In genomic region chr6:30479418-30479817, GRCm38 (mm10) we compare ENCODE assay signal across 32 mouse cellular contexts. TPM values are rescaled to one million over a fixed set of nuclear protein-coding genes. Genes with fewer than 3 reads are reported as not detected.
DNase-seq lines count a peak whose midpoint lies in the region; ATAC-seq and TF ChIP-seq lines count a peak whose summit lies in the region.
"Had no signal": no experiment of that assay in that cellular context is flagged by ENCODE, and none has a peak within 500 bp of the region (broad histone marks: within the 10 kb centered on the region; RNA-seq: fewer than 3 reads in every experiment).

No protein-coding gene starts in this region.

- TF ChIP-seq CTCF in heart, adult 2 months (IDR thresholded peaks at IDR 0.05), result no peak

- no peaks in the 10 kb centered on the region for H3K9me3 ChIP-seq in heart, embryonic 12.5 days (replicated peaks)
- H3K9me3 ChIP-seq: embryonic facial prominence, embryonic 15.5 days; G1E; heart, embryonic 15.5 days; hindbrain, embryonic 10.5 days; hindbrain, embryonic 13.5 days; intestine, embryonic 15.5 days had no signal

- intact Hi-C loops in heart, adult 2 months (cut with DNase I), result no loop called here

- no peak overlapping the region for H3K9ac ChIP-seq in heart, embryonic 12.5 days
- no peak overlapping the region for H3K9ac ChIP-seq in heart, adult 2 months (ENCODE audit: low read depth, low read length)
- H3K9ac ChIP-seq: embryonic facial prominence, embryonic 15.5 days; forebrain, postnatal 0 days; heart, embryonic 15.5 days; hindbrain, embryonic 13.5 days; intestine, embryonic 15.5 days had no signal

- no peak for TF ChIP-seq EP300 in heart, adult 2 months (IDR thresholded peaks at IDR 0.05; ENCODE audit: insufficient read depth, low read depth, low read length)

- no peaks in the 10 kb centered on the region for H3K27me3 ChIP-seq in heart, embryonic 12.5 days (replicated peaks)
- no peaks in the 10 kb centered on the region for H3K27me3 ChIP-seq in heart, adult 2 months (ENCODE audit: control insufficient read depth, insufficient read depth, low read length)
- H3K27me3 ChIP-seq: CH12.LX; embryonic facial prominence, embryonic 15.5 days; heart, embryonic 15.5 days; hindbrain, embryonic 13.5 days; intestine, embryonic 15.5 days; Patski had no signal

- H3K4me3 ChIP-seq in heart, embryonic 12.5 days, result no peak overlapping the region
- no peak overlapping the region for H3K4me3 ChIP-seq in heart, adult 2 months
- H3K4me3 ChIP-seq: embryonic facial prominence, embryonic 15.5 days; gastrocnemius, adult 2 months; heart, embryonic 15.5 days; hindbrain, embryonic 10.5 days; hindbrain, embryonic 13.5 days; intestine, embryonic 15.5 days had no signal

- WGBS in heart, embryonic 12.5 days, result 78% methylated on average over 3 of the region's 3 CpGs
- 79% methylated on average over 3 of the region's 3 CpGs for WGBS in heart, adult 2 months

- peak; percentile 45 for DNase-seq in cerebellum, adult 11-12 months
- no peak for DNase-seq in cerebellum, postnatal 25 days
- DNase-seq in cerebellum, postnatal 10 days, result peak; percentile 46 to 54
- no peak for DNase-seq in cerebellum, adult 11 months
- no peak for DNase-seq in heart, adult 2 months
- DNase-seq in cerebellum, postnatal 14 days, result peak; percentile 41 to 45
- DNase-seq: adrenal gland, postnatal 10 days; adrenal gland, postnatal 36 days; B cell, adult 2 months; embryo, embryonic 11 days; forebrain, postnatal 0 days; gastrocnemius, adult 2 months; gastrocnemius, postnatal 14 days; heart, adult 18-20 months; heart, postnatal 10 days; heart, postnatal 36 days; kidney, adult 11 months; kidney, adult 8-10 months had no signal

- peaks cover 65% of the 10 kb centered on the region for H3K36me3 ChIP-seq in heart, embryonic 12.5 days
- H3K36me3 ChIP-seq in heart, adult 2 months (ENCODE audit: control insufficient read depth, insufficient read depth, low read length), result no peaks in the 10 kb centered on the region

- H3K27ac ChIP-seq in heart, embryonic 12.5 days (ENCODE audit: poor library complexity, severe bottlenecking), result peak overlapping the region; percentile 19; the same call in 1 of the 2 replicates
- H3K27ac ChIP-seq in heart, adult 2 months, result no peak overlapping the region
- H3K27ac ChIP-seq: embryonic facial prominence, embryonic 15.5 days; gastrocnemius, adult 2 months; heart, embryonic 15.5 days; hindbrain, embryonic 10.5 days; hindbrain, embryonic 13.5 days; intestine, embryonic 15.5 days had no signal

- H3K4me1 ChIP-seq in heart, embryonic 12.5 days (replicated peaks), result no peaks in the 10 kb centered on the region; the same call in 1 of the 2 replicates
- no peaks in the 10 kb centered on the region for H3K4me1 ChIP-seq in heart, adult 2 months (ENCODE audit: control insufficient read depth, insufficient read depth, low read length)
- H3K4me1 ChIP-seq: embryonic facial prominence, embryonic 15.5 days; heart, embryonic 15.5 days; hindbrain, embryonic 10.5 days had no signal

- no peak overlapping the region for H3K4me2 ChIP-seq in heart, embryonic 12.5 days
- H3K4me2 ChIP-seq: embryonic facial prominence, embryonic 15.5 days; heart, embryonic 11.5 days; heart, embryonic 15.5 days; hindbrain, embryonic 13.5 days; intestine, embryonic 15.5 days had no signal

- no peak for ATAC-seq in heart, embryonic 12.5 days (ENCODE audit: insufficient number of reproducible peaks, low FRiP score)
- ATAC-seq: forebrain, embryonic 14.5 days; forebrain, postnatal 0 days; hindbrain, embryonic 16.5 days; intestine, embryonic 15.5 days; Patski had no signal

- no peaks in the 10 kb centered on the region for H3K79me2 ChIP-seq in heart, adult 2 months (replicated peaks; ENCODE audit: control insufficient read depth, insufficient read depth, low read length)

- TF ChIP-seq POLR2A in heart, adult 2 months (IDR thresholded peaks at IDR 0.05; ENCODE audit: insufficient read depth, low read depth, low read length), result no peak

RNA-seq across cellular contexts. Expression of gene Tmem209, which starts 30.2 kb away (rescaled TPM):
- polyA plus RNA-seq in heart, embryonic 12.5 days (2016; fragmentation: Nextera tagmentation; extraction: Ambion mirVana), result 27.5 and 31.1 TPM in 2 replicates
- 1 to 10 TPM; 6.3 to 7.5 TPM for total RNA-seq in heart, adult 2 months (2021)
- polyA plus RNA-seq in heart, adult 2 months (2012; rRNA removed), result 15.9 and 32.9 TPM in 2 replicates

RNA-seq across cellular contexts. Expression of gene Ssmem1, which starts 30.2 kb away (rescaled TPM):
- 0.17 and 0.26 TPM in 2 replicates for polyA plus RNA-seq in heart, embryonic 12.5 days (2016; fragmentation: Nextera tagmentation; extraction: Ambion mirVana)
- not detected for total RNA-seq in heart, adult 2 months (2021)
- 0.16 TPM in 1 of 2 replicates, not detected in the other for polyA plus RNA-seq in heart, adult 2 months (2012; rRNA removed)
- total RNA-seq: heart, postnatal 10 days had no signal
- polyA plus RNA-seq: forebrain, embryonic 11.5 days; forebrain, postnatal 0 days; frontal cortex, adult 2 months; G1E; intestine, embryonic 15.5 days had no signal

Comparison
In these comparisons a context has a peak if more than half of its experiments do, and no peak if none do; other contexts are left out.
1. DNase-seq: peak in cerebellum, adult 11-12 months (single experiment), cerebellum, postnatal 10 days (2 of 2) and cerebellum, postnatal 14 days (2 of 2); none in cerebellum, postnatal 25 days (0 of 2), cerebellum, adult 11 months (single experiment) and heart, adult 2 months (0 of 2).